ENCODE assay signal across 19 mouse cellular contexts in genomic region chr6:99927933-99928555, GRCm38 (mm10).
DNase-seq lines count a peak whose midpoint lies in the region; ATAC-seq and TF ChIP-seq lines count a peak whose summit lies in the region.
"Had no signal": no experiment of that assay in that cellular context is flagged by ENCODE, and none has a peak within 500 bp of the region (broad histone marks: within the 10 kb centered on the region; RNA-seq: fewer than 3 reads in every experiment).

No protein-coding gene starts in this region.

- DNase-seq in heart, postnatal 36 days: no peak
- peak; percentile 93 for DNase-seq in lung, embryonic 14.5 days
- no peak for DNase-seq in lung, adult 18-20 months
- peak; percentile 50 to 84 for DNase-seq in lung, postnatal 4 days
- DNase-seq: cerebellum, postnatal 10 days; embryo, embryonic 11 days; gastrocnemius, postnatal 25 days; kidney, postnatal 36 days; layer of hippocampus, adult 9-11 months; retina, postnatal 1 day had no signal

- H3K4me3 ChIP-seq in heart, embryonic 15.5 days: no peak overlapping the region
- no peak overlapping the region for H3K4me3 ChIP-seq in lung, embryonic 14.5 days (ENCODE audit: low read depth, low read length)
- no peak overlapping the region for H3K4me3 ChIP-seq in intestine, embryonic 16.5 days (ENCODE audit: low read length)
- H3K4me3 ChIP-seq: forebrain, embryonic 12.5 days; hindbrain, embryonic 10.5 days; liver, embryonic 12.5 days; midbrain, embryonic 13.5 days; myocyte had no signal

- intact Hi-C loops in heart, postnatal 36 days (cut with DNase I): no loop called here

- H3K9ac ChIP-seq in heart, embryonic 15.5 days: no peak overlapping the region
- no peak overlapping the region for H3K9ac ChIP-seq in lung, embryonic 14.5 days
- no peak overlapping the region for H3K9ac ChIP-seq in intestine, embryonic 16.5 days (ENCODE audit: low read depth, low read length)
- H3K9ac ChIP-seq: forebrain, embryonic 12.5 days; liver, embryonic 12.5 days; midbrain, embryonic 13.5 days had no signal

- no peak overlapping the region for H3K4me2 ChIP-seq in heart, embryonic 15.5 days
- no peak overlapping the region for H3K4me2 ChIP-seq in lung, embryonic 14.5 days
- no peak overlapping the region for H3K4me2 ChIP-seq in intestine, embryonic 16.5 days (ENCODE audit: low read depth, low read length)
- H3K4me2 ChIP-seq: forebrain, embryonic 12.5 days; liver, embryonic 12.5 days; midbrain, embryonic 13.5 days had no signal

- no peaks in the 10 kb centered on the region for H3K9me3 ChIP-seq in heart, embryonic 15.5 days (replicated peaks)
- H3K9me3 ChIP-seq in lung, embryonic 14.5 days (ENCODE audit: low read depth, low read length): no peaks in the 10 kb centered on the region
- H3K9me3 ChIP-seq in intestine, embryonic 16.5 days (ENCODE audit: control insufficient read depth, low read length): no peaks in the 10 kb centered on the region
- H3K9me3 ChIP-seq: forebrain, embryonic 12.5 days; hindbrain, embryonic 10.5 days; liver, embryonic 12.5 days; midbrain, embryonic 13.5 days had no signal

- H3K4me1 ChIP-seq in heart, embryonic 15.5 days (replicated peaks): peaks cover 41% of the 10 kb centered on the region
- peaks cover 11% of the 10 kb centered on the region for H3K4me1 ChIP-seq in lung, embryonic 14.5 days (ENCODE audit: insufficient read depth)
- H3K4me1 ChIP-seq in intestine, embryonic 16.5 days (ENCODE audit: control insufficient read depth, insufficient read depth, low read length): peaks cover 7% of the 10 kb centered on the region; the same call in 1 of the 2 replicates
- H3K4me1 ChIP-seq: forebrain, embryonic 12.5 days; liver, embryonic 12.5 days; midbrain, embryonic 13.5 days had no signal

- peak overlapping the region; percentile 63 for H3K27ac ChIP-seq in heart, embryonic 15.5 days
- H3K27ac ChIP-seq in lung, embryonic 14.5 days (ENCODE audit: low read depth): no peak overlapping the region
- no peak overlapping the region for H3K27ac ChIP-seq in intestine, embryonic 16.5 days (ENCODE audit: low read length)
- H3K27ac ChIP-seq: forebrain, embryonic 12.5 days; hindbrain, embryonic 10.5 days; liver, embryonic 12.5 days; midbrain, embryonic 13.5 days had no signal

- TF ChIP-seq CTCF in lung, embryonic 14.5 days (IDR thresholded peaks at IDR 0.05; ENCODE audit: low read depth): no peak

- 29% methylated on average over 10 of the region's 10 CpGs for whole genome bisulfite sequencing in heart, embryonic 15.5 days
- 17% methylated on average over 10 of the region's 10 CpGs for WGBS in lung, embryonic 14.5 days
- WGBS in intestine, embryonic 16.5 days: 42% methylated on average over 10 of the region's 10 CpGs

- ATAC-seq in heart, embryonic 15.5 days (replicated peaks; ENCODE audit: insufficient number of reproducible peaks, insufficient read depth, low FRiP score, low read depth): peak; percentile 58; the same call in 1 of the 2 replicates
- ATAC-seq in lung, embryonic 14.5 days (ENCODE audit: insufficient read depth): peak; percentile 89
- peak; percentile 24; the same call in 1 of the 2 replicates for ATAC-seq in intestine, embryonic 16.5 days
- no peak for ATAC-seq in activated CD4-positive, CD25-positive, alpha-beta regulatory T cell, adult 4 months
- ATAC-seq: inflammation-experienced regulatory T-cells, adult 6 months; liver, embryonic 12.5 days; midbrain, embryonic 13.5 days had no signal

- H3K36me3 ChIP-seq in heart, embryonic 15.5 days: no peaks in the 10 kb centered on the region
- H3K36me3 ChIP-seq in lung, embryonic 14.5 days (ENCODE audit: insufficient read depth): no peaks in the 10 kb centered on the region
- no peaks in the 10 kb centered on the region for H3K36me3 ChIP-seq in intestine, embryonic 16.5 days (ENCODE audit: control insufficient read depth, insufficient read depth, low read length)
- H3K36me3 ChIP-seq: forebrain, embryonic 12.5 days; hindbrain, embryonic 10.5 days; liver, embryonic 12.5 days; midbrain, embryonic 13.5 days had no signal

- 0 out of 2 replicates have a peak, but pooled peaks cover 7% of the 10 kb centered on the region for H3K27me3 ChIP-seq in heart, embryonic 15.5 days
- 0 out of 2 replicates have a peak, but pooled peaks cover 4% of the 10 kb centered on the region for H3K27me3 ChIP-seq in lung, embryonic 14.5 days (ENCODE audit: insufficient read depth, low read length)
- H3K27me3 ChIP-seq in intestine, embryonic 16.5 days (replicated peaks; ENCODE audit: control insufficient read depth, insufficient read depth, low read length): no peaks in the 10 kb centered on the region
- H3K27me3 ChIP-seq: forebrain, embryonic 12.5 days; liver, embryonic 12.5 days had no signal

Comparison
In these comparisons a context has a peak if more than half of its experiments do, and no peak if none do; other contexts are left out.
1. DNase-seq: peak in lung, embryonic 14.5 days (single experiment) and lung, postnatal 4 days (2 of 2); none in heart, postnatal 36 days (0 of 2) and lung, adult 18-20 months (0 of 2).